Mouse (Mus musculus): ENCODE measurements at regions not wholly inside any gene's neighbourhood (a gene's known extent, or its start where the extent isn't known, plus 50 kb on each side); places are given as distances from the start of the nearest gene placed in this dataset.

- Histone ChIP-seq H3K4me3 (replicated peaks) (no peak overlapping the region), H3K4me2 (no peak overlapping the region), H3K27ac (no peak overlapping the region), H3K4me1 (no peaks in the 10 kb centered on the region), H3K27me3 (replicated peaks) (no peaks in the 10 kb centered on the region), H3K9ac (no peak overlapping the region), H3K9me3 (no peaks in the 10 kb centered on the region), H3K36me3 (no peaks in the 10 kb centered on the region)
- no peak for ATAC-seq (ENCODE audit: insufficient read depth, low FRiP score, low read depth)
- 84% methylated on average over 5 of the region's 5 CpGs for WGBS
Observed at GRCm38 (mm10) chr15:5414401-5414800, 170.4 kb upstream of the Ptger4 start.

- H3K27ac ChIP-seq, result no peak overlapping the region
- no peak overlapping the region for H3K9ac ChIP-seq
- no peaks in the 10 kb centered on the region for H3K9me3 ChIP-seq
- ATAC-seq (ENCODE audit: insufficient read depth, low FRiP score, low read depth), result no peak
- no peak overlapping the region for H3K4me3 ChIP-seq (replicated peaks)
- H3K36me3 ChIP-seq, result no peaks in the 10 kb centered on the region
- no peak overlapping the region for H3K4me2 ChIP-seq
- H3K4me1 ChIP-seq, result no peaks in the 10 kb centered on the region
- WGBS, result 79% methylated on average over 3 of the region's 3 CpGs
- H3K27me3 ChIP-seq (replicated peaks), result no peaks in the 10 kb centered on the region
Observed at GRCm38 (mm10) chr15:5416031-5416430, 172.0 kb upstream of the Ptger4 start.

- H3K4me3 ChIP-seq (replicated peaks), result no peak overlapping the region
- ATAC-seq (ENCODE audit: insufficient read depth, low FRiP score, low read depth), result no peak
- H3K27me3 ChIP-seq (replicated peaks), result no peaks in the 10 kb centered on the region
- H3K4me1 ChIP-seq, result no peaks in the 10 kb centered on the region
- no peaks in the 10 kb centered on the region for H3K9me3 ChIP-seq
- no peak overlapping the region for H3K4me2 ChIP-seq
- no peaks in the 10 kb centered on the region for H3K36me3 ChIP-seq
- no peak overlapping the region for H3K27ac ChIP-seq
- H3K9ac ChIP-seq, result no peak overlapping the region
- 85% methylated on average over 3 of the region's 3 CpGs for WGBS
Observed at GRCm38 (mm10) chr15:5426641-5427040, 182.7 kb upstream of the Ptger4 start.

GRCm38 (mm10) chr15:5427319-5428048 lies 183.5 kb upstream of the Ptger4 start:
- Histone ChIP-seq H3K4me2 (no peak overlapping the region), H3K27ac (no peak overlapping the region), H3K36me3 (no peaks in the 10 kb centered on the region), H3K27me3 (replicated peaks) (no peaks in the 10 kb centered on the region), H3K4me3 (replicated peaks) (no peak overlapping the region), H3K9me3 (no peaks in the 10 kb centered on the region), H3K4me1 (no peaks in the 10 kb centered on the region), H3K9ac (no peak overlapping the region)
- no peak for ATAC-seq (ENCODE audit: insufficient read depth, low FRiP score, low read depth)
- 73% methylated on average over 7 of the region's 7 CpGs for WGBS

GRCm38 (mm10) chr15:5432018-5432417 lies 188.0 kb upstream of the Ptger4 start:
- H3K4me1 ChIP-seq, result no peaks in the 10 kb centered on the region
- 79% methylated on average over 2 of the region's 2 CpGs for WGBS
- no peaks in the 10 kb centered on the region for H3K9me3 ChIP-seq
- no peaks in the 10 kb centered on the region for H3K36me3 ChIP-seq
- no peak overlapping the region for H3K4me3 ChIP-seq (replicated peaks)
- H3K27me3 ChIP-seq (replicated peaks), result no peaks in the 10 kb centered on the region
- H3K27ac ChIP-seq, result no peak overlapping the region
- ATAC-seq (ENCODE audit: insufficient read depth, low FRiP score, low read depth), result no peak
- H3K4me2 ChIP-seq, result no peak overlapping the region
- H3K9ac ChIP-seq, result no peak overlapping the region

GRCm38 (mm10) chr15:5437020-5437419 lies 193.0 kb upstream of the Ptger4 start:
- H3K4me3 ChIP-seq (replicated peaks), result no peak overlapping the region
- no peaks in the 10 kb centered on the region for H3K4me1 ChIP-seq
- no peaks in the 10 kb centered on the region for H3K36me3 ChIP-seq
- H3K27ac ChIP-seq, result no peak overlapping the region
- no peak overlapping the region for H3K9ac ChIP-seq
- H3K4me2 ChIP-seq, result no peak overlapping the region
- no peaks in the 10 kb centered on the region for H3K27me3 ChIP-seq (replicated peaks)
- no peak for ATAC-seq (ENCODE audit: insufficient read depth, low FRiP score, low read depth)
- 78% methylated on average over 1 of the region's 1 CpGs for WGBS
- H3K9me3 ChIP-seq, result no peaks in the 10 kb centered on the region

- Histone ChIP-seq H3K27ac (no peak overlapping the region), H3K9me3 (no peaks in the 10 kb centered on the region), H3K4me3 (replicated peaks) (no peak overlapping the region), H3K27me3 (replicated peaks) (no peaks in the 10 kb centered on the region), H3K4me2 (no peak overlapping the region), H3K4me1 (no peaks in the 10 kb centered on the region), H3K9ac (no peak overlapping the region), H3K36me3 (no peaks in the 10 kb centered on the region)
- 64% methylated on average over 9 of the region's 9 CpGs for WGBS
- no peak for ATAC-seq (ENCODE audit: insufficient read depth, low FRiP score, low read depth)
Observed at GRCm38 (mm10) chr15:5446040-5446755, 202.2 kb upstream of the Ptger4 start.

GRCm38 (mm10) chr15:5446756-5447314 lies 202.8 kb upstream of the Ptger4 start:
- H3K4me1 ChIP-seq, result no peaks in the 10 kb centered on the region
- no peak overlapping the region for H3K4me2 ChIP-seq
- H3K36me3 ChIP-seq, result no peaks in the 10 kb centered on the region
- H3K9ac ChIP-seq, result no peak overlapping the region
- WGBS, result 67% methylated on average over 4 of the region's 4 CpGs
- no peaks in the 10 kb centered on the region for H3K27me3 ChIP-seq (replicated peaks)
- no peak overlapping the region for H3K27ac ChIP-seq
- no peaks in the 10 kb centered on the region for H3K9me3 ChIP-seq
- ATAC-seq (ENCODE audit: insufficient read depth, low FRiP score, low read depth), result no peak
- H3K4me3 ChIP-seq (replicated peaks), result no peak overlapping the region

- no peaks in the 10 kb centered on the region for H3K9me3 ChIP-seq
- no peak overlapping the region for H3K4me3 ChIP-seq (replicated peaks)
- H3K27me3 ChIP-seq (replicated peaks), result no peaks in the 10 kb centered on the region
- H3K36me3 ChIP-seq, result no peaks in the 10 kb centered on the region
- no peaks in the 10 kb centered on the region for H3K4me1 ChIP-seq
- WGBS, result 88% methylated on average over 2 of the region's 2 CpGs
- no peak overlapping the region for H3K9ac ChIP-seq
- H3K27ac ChIP-seq, result no peak overlapping the region
- ATAC-seq (ENCODE audit: insufficient read depth, low FRiP score, low read depth), result no peak
- no peak overlapping the region for H3K4me2 ChIP-seq
Observed at GRCm38 (mm10) chr15:5447707-5448496, 203.9 kb upstream of the Ptger4 start.

GRCm38 (mm10) chr15:5459083-5459482 lies 215.1 kb upstream of the Ptger4 start:
- H3K9me3 ChIP-seq, result no peaks in the 10 kb centered on the region
- H3K4me2 ChIP-seq, result no peak overlapping the region
- no peaks in the 10 kb centered on the region for H3K27me3 ChIP-seq (replicated peaks)
- no peak overlapping the region for H3K9ac ChIP-seq
- no peak overlapping the region for H3K4me3 ChIP-seq (replicated peaks)
- H3K4me1 ChIP-seq, result no peaks in the 10 kb centered on the region
- no peak overlapping the region for H3K27ac ChIP-seq
- WGBS, result 85% methylated on average over 3 of the region's 3 CpGs
- H3K36me3 ChIP-seq, result no peaks in the 10 kb centered on the region
- peak; percentile 82; the same call in 1 of the 2 replicates for ATAC-seq (ENCODE audit: insufficient read depth, low FRiP score, low read depth)

GRCm38 (mm10) chr15:5459580-5459979 lies 215.6 kb upstream of the Ptger4 start:
- H3K4me1 ChIP-seq, result no peaks in the 10 kb centered on the region
- 82% methylated on average over 4 of the region's 4 CpGs for WGBS

GRCm38 (mm10) chr15:5462651-5463050 lies 218.7 kb upstream of the Ptger4 start:
- Histone ChIP-seq H3K4me2 (no peak overlapping the region), H3K4me3 (replicated peaks) (no peak overlapping the region), H3K27me3 (replicated peaks) (no peaks in the 10 kb centered on the region), H3K9me3 (no peaks in the 10 kb centered on the region), H3K9ac (no peak overlapping the region), H3K4me1 (no peaks in the 10 kb centered on the region), H3K36me3 (no peaks in the 10 kb centered on the region), H3K27ac (no peak overlapping the region)
- ATAC-seq (ENCODE audit: insufficient read depth, low FRiP score, low read depth), result no peak
- WGBS, result 84% methylated on average over 3 of the region's 3 CpGs

More at GRCm38 (mm10) chr15:5459580-5459979, 215.6 kb upstream of the Ptger4 start:
- ATAC-seq (ENCODE audit: insufficient read depth, low FRiP score, low read depth), result no peak
- no peak overlapping the region for H3K27ac ChIP-seq
- no peak overlapping the region for H3K4me2 ChIP-seq
- no peak overlapping the region for H3K9ac ChIP-seq
- H3K36me3 ChIP-seq, result no peaks in the 10 kb centered on the region
- H3K4me3 ChIP-seq (replicated peaks), result no peak overlapping the region
- H3K9me3 ChIP-seq, result no peaks in the 10 kb centered on the region
- H3K27me3 ChIP-seq (replicated peaks), result no peaks in the 10 kb centered on the region

Measured in stomach, embryonic 15.5 days (tissue).